Mouse (Mus musculus) mouse trophoblast stem cell (cell line): ENCODE measurements around the gene Aldh3b3.
"Not testable (repeated sequence)": the region's sequence is repeated elsewhere in the genome, so short reads cannot be mapped to it uniquely, and the experiment has no call there.

Experiments
- in situ Hi-C, 2 experiments: fragments of 300-500 bp; cut with MseI, MboI; formaldehyde crosslinking; loops; 2 replicates in 1 of 2; 3 replicates in 1 of 2; pipeline ENCODE4 v1.15.1; 2025

The Aldh3b3 gene

DNA sequence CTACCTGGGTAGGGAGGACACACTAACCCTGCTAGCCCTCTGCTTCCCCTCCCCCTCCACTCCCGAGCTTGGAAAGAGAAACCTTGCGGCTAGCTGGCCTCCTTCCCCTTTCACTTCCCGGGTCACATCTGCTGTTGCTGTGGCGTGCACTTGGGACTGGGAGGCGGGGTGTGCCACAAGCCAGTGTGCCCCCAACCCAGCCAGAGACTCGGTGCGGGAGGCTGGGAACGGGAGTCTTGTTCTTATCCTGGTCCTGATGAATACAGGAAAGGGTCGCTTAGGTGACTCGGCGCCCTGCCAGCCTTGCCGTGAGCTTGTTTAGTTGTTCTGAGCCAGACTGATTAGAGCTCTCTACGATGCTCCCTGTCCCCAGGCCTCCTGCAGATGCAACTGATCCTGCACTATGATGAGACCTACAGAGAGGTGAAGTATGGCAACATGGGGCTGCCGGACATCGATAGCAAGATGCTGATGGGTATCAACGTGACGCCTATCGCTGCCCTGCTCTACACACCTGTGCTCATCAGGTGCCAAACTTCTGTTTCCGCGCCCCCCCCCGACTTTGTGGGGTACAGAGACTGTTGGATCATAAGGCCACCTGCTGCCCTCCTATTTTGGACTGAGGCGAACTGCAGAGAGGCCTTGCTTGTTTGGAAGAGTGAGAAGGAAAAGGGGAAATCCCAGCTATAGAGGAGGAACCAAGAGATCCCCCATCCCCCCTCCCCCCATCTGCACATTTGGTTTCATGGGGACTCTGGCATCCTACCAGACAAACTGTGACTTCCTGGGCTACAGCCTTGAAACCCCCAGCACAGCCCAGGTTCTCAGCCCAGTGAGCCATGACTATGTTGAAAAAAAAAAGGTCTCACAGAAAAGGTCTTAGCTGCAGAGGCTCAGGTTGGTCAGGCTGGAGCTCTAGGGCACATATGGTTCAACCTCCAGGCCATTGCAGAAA, 22.3 kb upstream of the Aldh3b3 start:
- in situ Hi-C loops, result no loop called here

DNA sequence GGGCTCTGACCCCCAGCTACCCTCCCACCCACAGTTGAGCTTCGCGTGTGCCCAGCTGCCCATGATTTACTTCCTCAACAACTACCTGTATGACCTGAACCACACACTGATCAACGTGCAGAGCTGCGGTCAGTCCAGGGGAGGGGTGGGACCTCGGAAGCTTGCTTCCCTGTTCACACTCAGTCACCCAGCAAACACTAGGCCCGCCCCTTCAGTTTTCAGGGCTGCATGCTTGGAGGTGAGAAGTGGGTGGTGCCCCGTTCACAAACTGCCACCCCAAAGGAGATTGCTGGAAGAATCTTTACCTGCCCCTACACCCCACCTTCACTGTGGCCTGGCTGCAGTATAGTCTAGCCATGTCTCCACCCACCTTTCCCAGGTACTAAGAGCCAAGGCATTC, 16.1 kb upstream of the Aldh3b3 start:
- in situ Hi-C loops, result no loop called here

DNA sequence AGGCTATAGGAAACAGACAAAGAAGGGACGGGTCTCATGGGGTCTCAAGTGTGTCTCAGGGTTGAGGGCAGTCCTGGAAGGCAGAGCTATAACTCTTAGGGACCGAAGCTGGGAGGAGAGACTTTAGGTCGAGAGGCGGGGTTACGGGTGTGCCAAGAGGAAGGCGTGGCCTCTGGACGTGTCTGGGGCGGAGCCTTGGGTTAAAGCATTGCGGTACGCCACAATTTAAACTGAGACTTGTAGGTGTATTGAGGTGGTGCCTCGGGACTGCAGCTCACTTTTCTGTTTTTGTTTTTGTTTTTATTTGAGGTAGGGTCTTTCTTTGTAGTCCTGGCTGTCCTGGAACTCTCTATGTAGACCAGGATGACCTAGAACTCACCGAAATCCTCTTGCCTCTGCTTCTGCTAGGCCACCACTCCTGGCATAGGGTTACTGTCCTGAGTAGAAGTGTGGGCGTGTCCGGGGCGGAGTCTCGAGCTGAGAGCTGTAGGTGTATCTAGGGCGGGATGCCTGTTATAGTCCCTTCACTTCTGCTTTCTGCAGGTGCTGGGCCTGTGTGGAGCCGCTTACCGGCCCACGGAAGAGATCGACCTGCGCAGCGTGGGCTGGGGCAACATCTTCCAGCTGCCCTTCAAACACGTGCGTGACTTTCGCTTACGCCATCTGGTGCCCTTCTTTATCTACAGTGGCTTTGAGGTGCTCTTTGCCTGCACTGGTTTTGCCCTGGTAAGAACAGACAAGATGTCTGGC, 15.3 kb upstream of the Aldh3b3 start:
- in situ Hi-C loops, result no loop called here

DNA sequence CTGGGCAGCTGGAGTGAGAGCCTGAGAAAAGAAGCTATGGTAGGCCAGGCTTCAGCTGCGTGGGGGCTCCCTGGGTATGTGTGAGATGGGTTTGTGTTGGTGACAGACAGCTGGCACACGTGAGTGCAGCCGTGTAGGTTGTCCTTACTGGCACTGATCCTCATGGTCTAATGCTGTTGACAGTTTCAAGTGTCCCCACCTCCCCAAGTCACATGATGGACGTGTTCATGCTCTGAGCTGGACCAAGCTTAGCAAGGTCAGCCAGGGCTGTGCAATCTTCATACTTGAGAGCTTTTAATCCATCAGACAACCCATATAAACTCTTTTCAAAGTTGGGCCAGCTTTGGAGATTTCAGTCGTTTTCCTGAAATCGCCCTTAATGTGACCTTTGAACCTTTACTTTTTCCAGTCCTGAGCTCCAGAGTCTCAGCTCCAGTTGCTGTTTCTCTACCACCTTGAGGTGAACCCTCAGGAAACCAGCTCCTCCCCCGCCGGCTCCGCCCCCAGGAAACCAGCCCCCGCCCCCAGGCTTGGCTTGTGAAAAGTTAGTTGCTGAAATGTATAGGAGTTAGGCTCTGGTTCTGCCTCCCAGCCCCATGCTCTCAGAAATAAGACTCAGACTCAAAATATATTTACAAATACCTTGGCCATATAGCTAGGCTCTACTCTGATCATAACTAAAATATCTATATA, 12.4 kb upstream of the Aldh3b3 start:
- in situ Hi-C loops, result loop anchor here in 1 of 2 experiments (5.0 kb wide), 1 partner anchor 46 kb away; the partner anchor contains the start of gene Tbx10

DNA sequence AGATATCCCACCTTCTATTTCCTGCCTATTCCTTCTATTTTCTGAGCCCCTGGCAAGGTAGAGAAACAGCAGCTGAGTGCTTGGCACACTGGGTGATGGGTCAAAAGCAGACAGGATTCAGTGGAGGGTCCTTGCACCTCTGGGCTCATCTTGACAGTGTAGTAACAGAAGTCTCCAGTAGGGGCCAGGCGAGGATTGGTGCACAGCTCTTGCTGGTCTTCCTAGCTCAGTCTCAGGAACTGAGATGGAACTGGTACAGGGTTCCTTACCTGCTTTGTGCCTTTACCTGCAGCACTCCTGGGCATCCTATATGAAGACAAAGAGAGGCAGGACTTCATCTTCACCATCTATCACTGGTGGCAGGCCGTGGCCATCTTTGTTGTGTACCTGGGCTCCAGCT, 11.7 kb upstream of the Aldh3b3 start:
- in situ Hi-C loops, result loop anchor here in 1 of 2 experiments (5.0 kb wide), 1 partner anchor 46 kb away; the partner anchor contains the start of gene Tbx10

DNA sequence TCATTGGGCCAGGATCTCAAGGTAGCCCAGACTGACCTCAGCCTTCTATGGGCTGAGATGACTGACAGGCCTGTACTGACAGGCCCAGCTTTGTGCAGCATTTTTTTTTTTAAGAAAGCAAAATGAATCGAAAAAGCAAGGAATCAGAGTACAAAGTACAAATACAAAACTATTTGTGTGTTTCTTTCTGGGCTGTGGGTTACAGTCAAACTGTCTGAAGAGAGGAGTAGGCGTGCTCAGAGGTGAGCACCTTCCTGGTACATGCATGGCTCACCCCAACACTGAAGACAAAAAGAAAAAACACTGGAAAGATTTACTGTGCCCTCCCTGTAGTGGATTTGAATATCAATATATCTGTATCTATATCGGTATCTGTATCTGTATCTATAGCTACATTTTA, 10.6 kb upstream of the Aldh3b3 start:
- in situ Hi-C loops, result loop anchor here in 1 of 2 experiments (5.0 kb wide), 1 partner anchor 44 kb away; the partner anchor contains the start of gene Tbx10

DNA sequence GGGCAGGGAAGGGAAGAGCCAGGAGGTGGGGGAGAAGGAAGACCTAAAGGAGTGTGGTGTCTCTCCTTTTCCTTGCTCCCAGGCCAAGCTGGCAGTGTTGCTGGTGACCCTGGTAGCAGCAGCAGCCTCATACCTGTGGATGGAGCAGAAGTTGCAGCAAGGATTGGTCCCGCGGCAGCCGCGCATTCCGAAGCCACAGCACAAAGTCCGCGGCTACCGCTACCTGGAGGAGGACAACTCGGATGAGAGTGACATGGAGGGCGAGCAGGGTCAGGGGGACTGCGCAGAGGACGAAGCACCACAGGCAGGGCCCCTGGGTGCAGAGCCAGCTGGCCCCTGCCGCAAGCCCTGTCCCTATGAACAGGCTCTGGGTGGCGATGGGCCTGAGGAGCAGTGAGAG, 9.9 kb upstream of the Aldh3b3 start:
- in situ Hi-C loops, result loop anchor here in 1 of 2 experiments (5.0 kb wide), 1 partner anchor 44 kb away; the partner anchor contains the start of gene Tbx10

DNA sequence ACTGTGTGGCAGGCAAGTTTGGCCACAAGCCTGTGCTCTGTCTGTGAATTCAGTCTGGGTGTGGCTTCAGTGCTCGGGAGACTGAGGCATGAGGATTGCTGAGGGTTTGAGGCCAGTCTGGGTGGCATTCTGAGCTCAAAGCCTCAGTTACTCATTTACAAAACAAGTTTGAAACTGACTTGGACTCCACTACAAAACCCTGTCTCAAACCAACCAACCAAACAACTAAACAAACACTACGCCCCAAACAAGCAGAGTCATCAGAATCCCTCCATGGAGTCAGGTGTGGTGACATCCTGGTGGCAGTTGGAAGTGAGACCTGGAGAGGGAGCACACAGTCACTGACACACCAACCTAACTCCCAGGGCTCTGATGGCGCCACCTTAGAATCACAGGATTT, 8.1 kb upstream of the Aldh3b3 start:
- in situ Hi-C loops, result no loop called here

DNA sequence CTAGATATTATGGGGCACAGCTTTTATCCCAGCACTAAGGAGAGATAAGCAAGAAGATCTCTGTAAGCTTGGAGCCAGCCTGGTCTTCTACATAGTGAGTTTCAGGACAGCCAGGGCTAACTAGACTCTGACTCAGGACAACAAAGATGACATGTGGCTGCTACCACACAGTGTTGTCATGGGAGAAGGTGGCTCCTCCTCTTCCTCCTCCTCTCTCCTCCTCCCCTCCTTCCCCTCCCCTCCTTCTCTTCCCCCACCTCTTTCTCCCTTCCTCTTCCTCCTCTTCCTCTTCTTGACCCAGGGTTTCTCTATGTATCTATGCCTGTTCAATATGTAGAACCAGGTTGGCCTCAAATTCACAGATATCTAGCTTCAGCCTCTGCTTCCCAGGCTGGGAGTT, 7.0 kb upstream of the Aldh3b3 start:
- in situ Hi-C loops, result no loop called here

DNA sequence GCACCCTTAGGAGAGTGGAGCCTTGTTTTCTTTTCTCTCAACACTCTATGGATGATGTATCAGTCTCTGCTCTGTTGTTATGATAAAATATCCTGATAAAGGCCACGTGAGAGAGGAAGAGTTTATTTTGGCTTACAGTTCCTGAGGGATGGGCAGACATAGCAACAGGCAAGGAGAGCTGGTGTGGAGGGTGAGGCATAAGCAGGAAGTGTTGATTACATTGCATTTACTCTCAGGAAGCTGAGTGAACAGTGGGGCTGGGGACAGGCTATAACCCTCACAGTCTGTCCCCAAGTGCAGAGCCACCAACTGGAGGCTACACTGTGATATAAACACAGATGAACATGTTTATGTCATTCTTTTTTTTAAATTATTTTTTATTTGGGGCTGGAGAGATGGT, 6.3 kb upstream of the Aldh3b3 start:
- in situ Hi-C loops, result no loop called here

DNA sequence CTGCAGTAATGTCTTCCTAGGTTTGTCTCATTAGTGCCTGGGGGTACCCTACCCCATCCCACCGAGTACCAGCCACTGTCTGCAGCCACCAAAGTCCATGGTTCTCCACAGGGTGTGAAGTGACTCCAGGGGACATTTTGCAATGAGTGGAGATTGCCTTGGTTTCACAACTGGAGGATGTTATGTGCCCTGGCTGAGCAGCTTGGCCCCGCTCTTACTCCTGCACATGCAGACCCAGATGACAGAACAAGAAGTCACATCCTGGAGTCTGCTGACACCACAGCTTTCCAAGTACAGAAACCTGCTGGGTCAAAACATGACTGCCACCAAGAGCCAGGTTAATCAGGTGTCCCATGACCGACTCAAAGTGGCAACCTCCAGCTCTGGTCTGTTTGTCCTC, 3.4 kb upstream of the Aldh3b3 start:
- in situ Hi-C loops, result no loop called here

DNA sequence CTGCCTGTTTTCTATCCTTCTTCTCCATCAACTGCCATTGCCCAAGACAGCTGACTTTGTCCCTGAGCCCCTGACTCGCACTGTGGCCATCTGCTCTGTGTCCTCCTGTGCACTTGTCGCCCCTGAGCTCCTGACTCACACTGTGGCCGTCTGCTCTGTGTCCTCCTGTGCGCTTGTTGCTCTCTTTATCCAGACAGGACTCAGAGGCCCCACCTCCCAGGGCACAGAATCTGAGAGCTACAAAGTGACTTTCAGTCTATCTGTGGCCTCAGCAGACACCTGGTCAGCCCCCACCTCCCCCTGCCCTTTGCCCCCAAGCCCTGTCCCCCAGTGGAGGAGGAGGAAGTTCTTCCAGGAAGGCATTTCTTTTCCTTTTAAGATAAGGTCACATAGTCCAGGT, 2.6 kb upstream of the Aldh3b3 start:
- in situ Hi-C loops, result no loop called here

DNA sequence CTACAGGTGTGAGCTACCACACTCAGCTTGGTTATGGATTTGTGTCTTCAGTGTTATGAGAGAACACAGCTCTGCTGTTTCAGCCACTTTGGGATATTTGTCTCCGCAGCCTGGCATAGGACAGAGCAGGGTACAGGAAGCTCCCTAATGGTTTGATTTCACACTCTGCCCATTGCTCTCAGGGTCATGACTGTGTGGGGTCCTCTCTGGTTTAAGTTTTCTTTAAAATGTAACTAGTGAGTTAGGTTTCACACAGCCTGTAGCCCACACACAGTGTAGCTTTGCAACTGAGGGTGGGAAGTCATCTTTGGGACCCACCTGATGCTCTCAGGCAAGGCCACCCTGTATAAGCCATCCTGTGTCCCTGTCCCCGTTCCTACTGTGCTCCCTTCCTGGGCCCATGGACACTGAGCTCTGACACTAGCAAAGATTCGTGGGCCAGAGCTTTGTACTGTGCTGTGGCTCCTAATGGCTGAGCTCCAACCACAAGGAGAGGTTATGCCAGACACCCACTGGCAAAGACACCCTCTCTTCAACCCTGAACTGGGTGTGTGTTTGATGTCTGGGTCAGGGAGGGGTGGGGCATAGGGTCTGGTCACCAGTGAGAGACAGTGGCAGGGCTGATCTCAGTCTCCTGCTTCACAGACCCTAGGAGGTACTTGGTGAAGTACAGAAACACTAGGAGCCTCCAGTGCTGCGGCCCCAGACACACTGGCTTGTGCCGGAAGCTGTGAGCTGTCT, 979 bp upstream of the Aldh3b3 start:
- in situ Hi-C loops, result not testable (repeated sequence)

DNA sequence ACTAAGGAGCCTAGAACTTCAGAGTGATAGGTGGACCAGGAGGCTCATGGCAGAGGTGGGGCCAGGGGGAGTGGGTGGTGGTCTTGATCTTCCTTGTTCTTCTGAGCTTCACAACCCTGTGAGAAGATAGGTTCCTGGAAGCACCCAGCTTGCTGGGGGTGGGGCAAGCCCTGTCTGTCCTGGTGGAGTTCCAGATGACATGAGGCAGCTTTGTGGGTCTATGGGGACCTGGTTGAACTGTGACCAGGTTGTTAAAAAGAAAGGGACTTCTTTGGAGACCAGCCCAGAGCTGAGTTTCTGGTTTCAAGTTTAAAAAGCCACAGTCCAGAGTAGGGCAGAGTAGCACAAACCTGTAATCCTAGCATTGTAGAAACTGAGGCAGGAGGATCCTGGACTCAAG, 585 bp downstream of the Aldh3b3 start:
- in situ Hi-C loops, result no loop called here

DNA sequence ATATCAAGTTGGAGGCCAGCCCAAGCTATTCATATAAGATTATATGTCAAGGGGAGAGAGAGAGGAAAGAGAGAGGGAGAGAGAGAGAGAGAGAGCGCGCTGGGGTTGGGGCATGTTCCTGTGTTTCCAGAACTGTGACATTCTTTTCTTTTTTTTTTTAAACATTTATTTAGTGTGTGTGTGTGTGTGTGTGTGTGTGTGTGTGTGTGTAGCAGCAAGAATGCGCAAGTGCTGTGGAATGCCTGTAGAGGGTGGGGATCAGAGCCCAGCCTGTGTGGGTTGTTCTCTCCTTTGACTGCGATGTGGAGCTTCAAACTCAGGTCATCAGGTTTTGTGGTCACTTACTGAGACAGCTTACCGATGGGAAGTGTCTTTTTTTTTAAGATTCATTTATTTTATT, 1.8 kb downstream of the Aldh3b3 start:
- in situ Hi-C loops, result no loop called here

DNA sequence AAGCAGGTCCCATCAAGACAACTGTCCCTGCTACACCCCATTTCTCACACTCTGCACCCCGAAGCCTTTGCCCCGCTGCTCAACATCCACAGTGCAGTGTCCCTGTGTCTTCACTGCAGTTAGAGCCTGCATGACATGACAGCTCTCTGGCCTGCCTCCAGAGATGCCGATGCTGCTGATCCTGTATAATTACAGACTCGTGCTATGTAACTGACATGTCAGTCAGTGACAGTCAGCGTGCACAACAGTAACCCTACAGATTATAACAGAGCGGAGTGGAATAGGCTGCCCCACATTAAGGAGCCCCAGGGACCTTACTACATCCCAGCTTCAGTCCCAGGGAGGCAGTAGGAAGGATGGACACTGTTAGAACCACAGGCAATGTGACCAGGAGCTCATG, 3.4 kb downstream of the Aldh3b3 start:
- in situ Hi-C loops, result not testable (repeated sequence)

DNA sequence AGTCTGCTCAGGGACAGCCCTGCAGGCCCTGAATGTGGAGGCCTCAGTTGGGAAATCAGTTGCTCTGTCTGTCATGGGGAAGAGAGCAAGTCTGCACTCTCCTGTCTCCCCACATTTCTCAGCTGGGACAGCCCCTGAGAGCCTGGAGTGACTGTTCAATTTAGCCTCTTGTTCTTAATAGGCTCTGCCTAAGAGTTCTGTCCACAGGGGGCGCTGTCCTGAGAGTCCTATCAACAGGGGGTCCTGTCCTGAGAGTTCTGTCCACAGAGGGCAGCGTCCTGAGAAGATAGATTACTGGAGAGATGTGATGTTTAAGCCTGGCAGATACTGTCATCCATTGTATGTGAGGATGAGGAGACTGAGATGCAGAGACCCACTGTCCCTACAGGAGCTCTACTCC, 4.0 kb downstream of the Aldh3b3 start:
- in situ Hi-C loops, result no loop called here

DNA sequence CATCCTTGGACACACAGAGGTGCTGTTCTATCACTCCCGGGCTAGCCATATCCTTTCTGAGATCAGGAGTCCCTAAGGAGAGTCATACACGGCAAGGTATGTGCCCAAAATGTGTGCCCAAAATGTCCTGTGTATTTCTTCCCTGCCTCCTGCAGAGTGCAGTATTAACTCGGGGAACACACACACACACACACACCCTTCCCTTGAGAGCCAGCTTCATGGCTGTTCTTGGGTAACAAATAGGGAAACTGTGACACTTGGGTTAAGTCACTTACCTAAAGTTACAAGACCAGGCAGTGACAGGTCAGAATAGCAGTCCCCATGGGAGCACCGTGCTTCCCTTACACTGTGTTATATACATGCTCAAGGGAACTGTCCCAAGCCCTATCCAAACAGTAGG, 5.6 kb downstream of the Aldh3b3 start:
- in situ Hi-C loops, result no loop called here

DNA sequence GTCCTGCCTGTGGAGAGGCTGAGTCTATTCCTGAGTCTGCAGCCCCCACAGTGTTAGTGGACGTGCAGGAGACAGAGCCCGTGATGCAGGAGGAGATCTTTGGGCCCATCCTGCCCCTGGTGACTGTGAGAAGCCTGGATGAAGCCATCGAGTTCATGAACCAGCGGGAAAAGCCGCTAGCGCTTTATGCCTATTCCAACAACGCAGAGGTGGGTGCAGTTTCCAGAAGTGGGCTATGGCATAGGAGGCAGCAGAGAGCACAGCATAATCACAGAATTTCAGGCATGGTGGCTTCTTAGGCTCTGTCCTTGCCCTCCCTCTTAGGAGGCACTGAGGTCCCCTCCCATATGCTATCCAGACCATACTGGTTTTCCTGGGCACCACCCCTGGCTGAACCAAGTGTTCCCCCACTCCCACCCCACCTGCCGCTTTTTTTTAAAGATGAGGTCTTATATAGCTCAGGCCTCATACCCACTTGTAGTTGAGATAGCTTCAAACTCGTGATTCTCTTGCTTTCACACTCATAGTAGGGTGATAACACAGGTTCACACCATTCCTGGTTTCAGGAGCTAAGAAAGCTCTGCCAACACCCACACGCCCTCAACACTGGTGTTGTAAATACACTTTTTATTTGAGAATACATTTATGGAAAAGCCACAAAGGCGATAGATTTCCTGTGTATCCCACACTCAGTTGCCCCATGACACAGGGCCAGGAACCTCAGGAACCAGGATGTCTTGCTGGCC, 8.1 kb downstream of the Aldh3b3 start:
- in situ Hi-C loops, result no loop called here

DNA sequence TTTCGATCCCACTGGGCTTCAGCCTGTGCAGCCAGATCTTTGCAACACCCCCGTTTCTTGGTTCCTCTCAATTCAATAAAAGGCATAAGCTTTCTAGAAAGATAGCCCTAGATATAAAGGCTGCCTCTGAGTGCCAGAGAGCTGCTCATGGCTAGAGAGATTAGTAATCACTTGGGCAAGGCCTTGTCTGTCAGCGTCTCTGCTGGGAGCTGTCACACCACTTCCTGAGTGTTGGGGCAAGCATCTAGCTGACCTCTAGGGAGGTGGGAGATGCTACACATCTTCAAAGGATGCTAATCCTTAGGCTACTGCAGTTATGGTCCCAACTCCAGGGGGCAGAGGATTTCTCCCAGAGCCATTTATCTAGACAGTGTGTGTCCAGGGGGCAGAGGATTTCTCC, 8.8 kb downstream of the Aldh3b3 start:
- in situ Hi-C loops, result no loop called here

DNA sequence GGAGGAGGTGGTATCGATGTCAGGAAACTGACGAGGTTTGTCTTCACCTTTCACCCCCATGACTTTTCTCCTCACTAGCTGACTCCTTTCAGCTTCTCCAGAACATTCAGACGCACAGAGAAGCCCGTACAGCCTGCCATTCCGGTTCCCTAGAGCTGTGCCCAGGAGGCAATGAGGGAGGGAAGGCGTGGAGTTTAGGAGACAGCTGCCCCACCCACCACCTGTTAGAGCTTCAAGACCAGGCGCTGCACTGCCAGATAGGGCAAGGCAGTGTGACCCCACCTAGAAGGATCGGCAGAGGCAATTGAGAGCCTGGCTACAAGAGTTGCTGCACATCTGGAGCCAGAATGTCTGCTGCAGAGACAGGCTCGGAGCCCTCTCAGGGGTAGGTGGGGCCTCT, 13.8 kb downstream of the Aldh3b3 start, which contains the start of gene Aldh3b2:
Gene Aldh3b2 (plus strand): TSS at position 100 of the 400 bp plus-strand sequence.
- in situ Hi-C loops, result no loop called here
